Mouse (Mus musculus): ENCODE measurements around the gene Gm14862.
"Not testable (repeated sequence)": the region's sequence is repeated elsewhere in the genome, so short reads cannot be mapped to it uniquely, and the experiment has no call there.

Gm14862 gene

DNA sequence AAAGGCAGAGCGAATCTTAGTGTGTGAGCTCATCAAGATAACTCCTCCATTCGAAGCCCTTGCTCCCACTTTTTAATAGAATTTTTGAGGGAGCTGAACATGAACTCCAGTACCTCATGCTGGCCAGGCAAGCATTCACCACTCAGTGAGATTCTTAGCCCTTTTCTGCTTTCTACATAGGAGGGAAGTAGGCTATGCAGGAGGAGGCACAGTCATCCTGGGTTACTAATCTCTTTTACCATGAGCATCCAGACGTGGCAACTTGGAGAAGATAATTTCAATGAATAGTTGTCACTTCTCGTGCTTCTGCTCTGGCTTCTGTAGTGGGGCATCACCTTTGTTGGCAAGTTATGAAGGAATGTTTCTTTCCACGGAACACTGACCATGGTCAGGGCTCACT lies at the start of gene Gm14862:
Gene Gm14862, minus strand, starts transcription at position 134 of the 400 bp plus-strand sequence.
- DNase-seq (ENCODE audit: low spot score in 2 of 2) = no peak

DNA sequence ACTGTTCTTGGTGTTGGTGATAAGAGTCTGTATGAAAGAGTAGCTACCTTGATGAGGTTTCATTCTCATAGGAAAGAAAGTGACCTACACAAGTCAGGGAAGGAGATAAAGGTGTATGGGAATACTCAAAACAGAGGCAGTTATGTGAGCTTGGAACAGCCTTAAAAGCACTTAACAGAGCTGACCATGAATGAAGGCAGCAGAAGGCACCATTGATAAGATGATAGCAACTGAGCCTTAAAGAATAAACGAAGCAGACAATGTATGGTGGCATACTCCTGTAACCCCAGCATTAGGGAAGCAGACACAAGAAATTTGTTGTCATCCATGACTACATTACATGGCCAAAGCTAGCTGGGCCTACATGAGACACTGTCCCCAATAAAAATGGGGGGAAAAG lies 46.8 kb upstream of the Gm14862 start:
- no peak for DNase-seq (ENCODE audit: low spot score in 2 of 2)

DNA sequence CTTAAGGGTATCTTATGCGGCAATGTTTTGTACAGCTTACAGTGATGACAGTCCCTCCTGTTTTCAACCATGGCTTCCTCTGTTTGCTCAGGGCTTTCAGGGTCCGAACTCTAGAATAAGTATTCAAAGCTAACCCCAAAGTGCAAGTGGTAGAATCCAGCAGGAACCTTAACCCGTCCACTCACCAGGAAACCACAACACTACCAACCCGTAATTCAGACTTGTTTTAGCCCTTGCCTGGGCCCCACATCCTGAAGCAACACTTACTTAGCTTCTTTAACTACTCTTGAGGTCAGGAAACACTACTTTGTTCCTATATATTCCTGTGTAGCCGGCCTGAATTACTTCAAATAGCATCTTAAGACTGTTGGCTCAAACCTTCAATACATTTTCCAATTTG lies 46.1 kb upstream of the Gm14862 start:
- no peak for DNase-seq (ENCODE audit: low spot score in 2 of 2)

DNA sequence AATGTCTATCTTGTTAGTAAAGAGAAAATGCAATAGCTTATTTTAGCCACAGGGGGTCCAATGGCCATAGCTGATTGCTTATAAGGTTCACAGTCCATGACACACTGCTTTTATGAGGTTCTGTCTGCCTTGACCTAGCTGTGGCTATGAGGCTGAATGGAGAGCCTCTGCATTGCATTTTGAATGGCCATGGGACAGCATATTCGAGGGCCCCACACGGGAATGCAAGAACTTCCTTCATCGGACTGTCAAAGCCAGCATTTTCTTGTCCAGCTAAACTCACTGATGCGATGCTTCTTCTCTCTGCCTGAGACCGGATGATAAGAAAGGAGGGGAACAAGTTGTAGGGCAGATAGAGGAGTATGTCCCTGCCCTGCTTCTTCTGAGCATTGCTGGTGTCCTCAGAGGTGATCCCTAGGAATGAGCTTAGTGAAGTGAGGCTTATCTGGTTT lies 41.7 kb upstream of the Gm14862 start:
- DNase-seq (ENCODE audit: low spot score in 2 of 2) = peak; percentile 40 to 64

DNA sequence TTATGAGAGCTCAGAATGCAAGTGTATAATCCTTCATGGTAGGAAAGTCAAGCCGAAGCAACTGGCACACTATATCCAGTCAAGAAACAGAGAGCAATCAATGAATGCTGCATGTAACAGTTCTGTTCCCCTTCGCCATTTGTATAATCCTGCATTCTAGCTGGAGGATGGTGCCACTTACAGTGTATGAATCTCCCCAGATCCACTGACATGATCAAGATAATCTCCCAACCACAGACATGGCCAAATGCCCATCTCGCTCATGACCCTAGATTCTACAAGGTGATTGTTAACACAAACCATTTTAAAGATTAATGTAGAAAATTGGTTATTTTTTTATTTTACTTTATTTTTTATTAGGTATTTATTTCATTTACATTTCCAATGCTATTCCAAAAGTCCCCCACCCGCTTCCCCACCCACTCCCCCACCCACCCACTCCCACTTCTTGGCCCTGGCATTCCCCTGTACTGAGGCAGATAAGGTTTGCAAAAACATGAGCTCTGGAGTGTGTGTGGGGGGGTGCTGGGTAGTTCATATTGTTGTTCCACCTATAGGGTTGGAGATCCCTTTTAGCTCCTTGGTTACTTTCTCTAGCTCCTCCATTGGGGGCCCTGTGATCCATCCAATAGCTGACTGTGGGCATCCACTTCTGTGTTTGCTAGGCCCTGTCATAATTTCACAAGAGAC lies 36.6 kb upstream of the Gm14862 start:
- DNase-seq (ENCODE audit: low spot score in 2 of 2) = not testable (repeated sequence)

GRCm38 (mm10) chrX:9283464-9283863 lies 26.8 kb upstream of the Gm14862 start, which contains the start of gene H2al1m:
Gene H2al1m, plus strand, starts transcription at chrX:9283764.
- not testable (repeated sequence) for DNase-seq (ENCODE audit: low spot score in 2 of 2)

DNA sequence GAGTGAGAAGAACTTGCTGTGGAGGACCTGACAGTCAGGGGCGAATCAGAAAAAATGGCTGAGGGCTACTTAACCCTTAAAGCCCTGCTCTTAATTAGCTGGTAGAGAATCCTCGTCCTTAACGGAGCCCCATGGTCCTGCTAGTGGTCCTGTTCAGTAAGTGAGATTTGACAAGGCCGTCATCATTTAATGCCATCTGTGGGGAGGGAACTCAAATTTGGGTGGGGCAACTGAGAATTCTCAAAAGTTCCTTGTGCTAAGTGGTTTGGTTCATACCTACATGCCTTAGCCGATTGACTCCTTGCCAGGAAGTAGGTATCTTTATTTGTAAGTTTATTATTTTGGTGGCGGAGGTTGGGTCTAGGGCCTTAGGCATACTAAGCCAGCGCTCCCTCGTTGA lies 17.6 kb upstream of the Gm14862 start:
- peak in 1 of 2 experiments; percentile 22 for DNase-seq (ENCODE audit: low spot score in 2 of 2)

DNA sequence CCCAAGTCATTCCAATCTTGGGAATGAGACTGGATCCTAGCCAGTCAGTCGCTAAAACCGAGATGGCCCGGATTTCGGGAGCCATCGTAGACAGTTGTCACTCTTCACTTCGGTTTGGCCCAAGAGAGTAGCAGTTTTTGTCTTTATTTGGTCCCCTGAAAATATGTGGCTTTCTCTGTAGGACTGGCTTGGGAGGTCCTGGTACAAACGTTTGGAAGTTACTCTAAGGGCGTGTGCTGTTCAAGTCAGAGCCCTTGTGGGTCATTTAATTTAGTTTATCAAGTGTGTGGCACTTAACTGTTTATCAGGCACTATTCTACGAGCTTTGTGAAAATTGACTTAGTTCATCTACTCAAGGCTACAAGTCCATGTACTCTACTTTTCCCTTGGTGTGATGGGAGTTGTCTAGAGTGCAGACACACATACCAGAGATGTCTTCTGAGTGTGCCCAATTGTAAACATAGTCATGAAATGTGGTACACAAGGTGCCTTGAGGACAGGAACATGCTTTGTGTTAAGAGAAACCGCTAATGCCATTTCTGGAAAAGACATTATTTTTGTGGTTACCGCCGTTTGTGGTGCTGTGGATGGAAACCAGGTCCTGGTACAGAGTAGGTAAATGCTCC lies 16.8 kb upstream of the Gm14862 start:
- no peak for DNase-seq (ENCODE audit: low spot score in 2 of 2)

- DNase-seq (ENCODE audit: low spot score in 2 of 2) = peak; percentile 75 to 86
Observed at GRCm38 (mm10) chrX:9272460-9273361, 16.0 kb upstream of the Gm14862 start, which contains the start of gene Xk. Gene Xk, plus strand, starts transcription at chrX:9272756.

GRCm38 (mm10) chrX:9271947-9272459 lies 15.3 kb upstream of the Gm14862 start:
- DNase-seq (ENCODE audit: low spot score in 2 of 2) = no peak

- DNase-seq (ENCODE audit: low spot score in 2 of 2) = no peak
Observed at GRCm38 (mm10) chrX:9271112-9271511, 14.4 kb upstream of the Gm14862 start.

DNA sequence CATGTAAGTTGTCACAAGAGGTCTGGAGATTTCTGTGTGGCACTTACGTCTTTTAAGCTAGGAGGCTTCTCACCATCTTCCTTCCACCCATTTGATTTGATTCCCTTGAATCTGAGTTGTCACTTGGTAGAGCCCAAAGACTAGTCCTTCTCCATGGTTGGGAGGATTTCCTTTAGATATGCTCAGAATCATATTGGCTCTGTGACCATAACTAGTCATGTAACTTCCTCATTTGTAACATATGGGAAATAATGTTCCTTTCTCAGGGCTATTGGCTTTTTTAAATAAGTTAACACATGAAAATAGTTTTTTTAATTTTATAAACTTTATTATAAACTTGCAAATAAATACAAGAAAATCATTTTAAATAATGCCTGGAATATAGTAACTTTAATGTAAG lies 2.6 kb upstream of the Gm14862 start:
- DNase-seq (ENCODE audit: low spot score in 2 of 2) = no peak

GRCm38 (mm10) chrX:9257831-9258230 lies 1.1 kb upstream of the Gm14862 start:
- DNase-seq (ENCODE audit: low spot score in 2 of 2) = no peak

- DNase-seq (ENCODE audit: low spot score in 2 of 2) = no peak
Observed at GRCm38 (mm10) chrX:9254901-9255300, 1.8 kb downstream of the Gm14862 start.

GRCm38 (mm10) chrX:9253990-9254389 lies 2.7 kb downstream of the Gm14862 start:
- DNase-seq (ENCODE audit: low spot score in 2 of 2) = no peak

DNA sequence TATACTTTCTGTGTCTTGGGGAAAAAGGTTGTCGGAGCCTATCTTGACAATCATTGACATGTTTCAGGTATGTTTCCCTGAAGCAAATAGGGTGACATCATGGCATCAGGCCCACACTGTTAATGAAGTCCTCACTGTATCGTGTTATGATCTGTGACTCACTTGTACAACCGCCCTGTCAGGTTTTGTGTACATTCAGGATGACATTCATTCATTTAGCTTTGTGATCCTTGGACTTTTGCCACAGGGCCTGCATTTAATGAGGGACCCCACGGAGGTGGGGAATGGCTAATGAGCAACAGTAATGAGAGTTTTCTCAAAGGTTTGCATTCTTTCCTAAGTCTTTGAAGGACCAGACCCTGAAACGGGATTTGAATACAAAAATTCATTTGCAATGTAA lies 7.8 kb downstream of the Gm14862 start:
- DNase-seq (ENCODE audit: low spot score in 2 of 2) = no peak

GRCm38 (mm10) chrX:9244603-9245336 lies 11.9 kb downstream of the Gm14862 start:
- DNase-seq (ENCODE audit: low spot score in 2 of 2) = peak; percentile 32 to 62

GRCm38 (mm10) chrX:9243381-9243864 lies 13.3 kb downstream of the Gm14862 start:
- DNase-seq (ENCODE audit: low spot score in 2 of 2) = no peak

GRCm38 (mm10) chrX:9240737-9241591 lies 15.7 kb downstream of the Gm14862 start:
- no peak for DNase-seq (ENCODE audit: low spot score in 2 of 2)

- no peak for DNase-seq (ENCODE audit: low spot score in 2 of 2)
Observed at GRCm38 (mm10) chrX:9227105-9227504, 29.6 kb downstream of the Gm14862 start.
